Mouse (Mus musculus): ENCODE data around the gene Tatdn3. TPM values are rescaled to one million over a fixed set of nuclear protein-coding genes. Genes with fewer than 3 reads are reported as not detected.

The Tatdn3 gene
- polyA plus RNA-seq, 1 experiment from 2014 or later = 13.8 TPM

DNA sequence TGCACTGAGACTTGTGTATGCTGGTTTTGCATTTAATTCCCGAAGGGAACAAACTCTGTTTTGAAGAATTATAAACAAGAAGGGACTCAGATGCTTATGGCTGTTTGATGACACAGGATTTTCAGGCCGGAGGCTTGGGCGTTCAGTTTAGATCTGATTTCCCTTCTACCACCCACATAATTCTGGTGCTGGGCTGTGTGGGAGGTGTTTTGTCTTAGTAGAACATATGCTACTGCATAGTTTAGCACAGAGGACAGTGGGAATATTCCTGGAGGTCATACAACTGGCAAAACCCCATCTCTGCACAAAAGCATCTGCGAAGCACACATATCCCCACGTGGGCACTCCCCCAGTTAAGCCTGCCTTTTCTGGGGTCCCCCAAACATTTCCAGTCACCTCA, 30.8 kb upstream of the Tatdn3 start:
- 84% methylated on average over 5 of the region's 5 CpGs for WGBS
- no peak overlapping the region for H3K27ac ChIP-seq
- H3K4me2 ChIP-seq (replicated peaks) = no peak overlapping the region
- H3K27me3 ChIP-seq (replicated peaks) = peaks cover 17% of the 10 kb centered on the region
- no peak overlapping the region for H3K4me3 ChIP-seq
- no peaks in the 10 kb centered on the region for H3K9me3 ChIP-seq
- no peak overlapping the region for H3K9ac ChIP-seq
- no peak for ATAC-seq (ENCODE audit: low FRiP score, low read depth)
- H3K4me1 ChIP-seq = no peaks in the 10 kb centered on the region; the same call in 1 of the 2 replicates
- H3K36me3 ChIP-seq = no peaks in the 10 kb centered on the region

DNA sequence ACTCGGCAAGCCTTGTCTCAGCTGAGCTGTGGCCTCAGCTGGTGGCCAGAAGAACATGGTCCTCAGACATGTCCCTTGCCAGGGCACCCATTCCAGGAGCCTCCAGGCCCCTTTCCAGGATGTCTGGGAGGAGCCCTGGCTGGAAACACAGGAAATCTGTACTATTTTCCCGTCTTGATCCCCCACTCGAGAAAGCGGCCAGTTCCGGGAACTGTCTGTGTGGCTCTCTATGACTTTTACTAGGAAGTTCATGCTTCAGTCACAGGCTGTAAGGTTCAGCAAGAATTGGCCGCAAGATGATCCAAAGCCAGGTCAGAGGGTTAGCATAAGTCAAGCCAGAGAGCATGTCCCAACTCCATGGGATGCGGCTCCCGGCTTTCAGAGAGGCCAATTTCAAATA, 29.3 kb upstream of the Tatdn3 start:
- no peak overlapping the region for H3K27ac ChIP-seq
- peaks cover 5% of the 10 kb centered on the region for H3K27me3 ChIP-seq (replicated peaks)
- H3K36me3 ChIP-seq = no peaks in the 10 kb centered on the region
- H3K4me2 ChIP-seq (replicated peaks) = no peak overlapping the region
- H3K9ac ChIP-seq = no peak overlapping the region
- H3K4me3 ChIP-seq = no peak overlapping the region
- ATAC-seq (ENCODE audit: low FRiP score, low read depth) = no peak
- H3K4me1 ChIP-seq = no peaks in the 10 kb centered on the region
- no peaks in the 10 kb centered on the region for H3K9me3 ChIP-seq
- WGBS = 85% methylated on average over 8 of the region's 8 CpGs

DNA sequence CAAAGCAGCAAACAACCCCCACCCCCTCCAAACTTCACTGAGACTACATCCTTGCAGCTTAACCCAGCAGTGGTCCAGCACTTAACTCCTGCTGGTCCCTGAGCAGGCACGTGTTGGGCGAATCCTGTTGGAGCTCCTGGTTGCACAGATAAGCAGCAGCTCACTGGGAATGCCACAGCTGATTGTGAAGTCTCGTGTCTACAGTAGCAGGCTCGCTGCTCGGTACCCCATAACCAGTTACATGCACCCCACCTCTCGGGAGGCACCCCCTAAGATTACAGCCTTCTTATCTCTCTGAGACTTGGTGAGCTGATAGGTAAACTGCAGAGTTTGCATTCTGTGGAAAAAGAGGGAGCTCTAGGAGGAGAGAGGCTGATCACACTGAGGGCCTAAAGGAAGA, 26.6 kb upstream of the Tatdn3 start:
- Histone ChIP-seq H3K27me3 (replicated peaks) (no peaks in the 10 kb centered on the region), H3K4me2 (replicated peaks) (no peak overlapping the region)
- no peak for ATAC-seq (ENCODE audit: low FRiP score, low read depth)

DNA sequence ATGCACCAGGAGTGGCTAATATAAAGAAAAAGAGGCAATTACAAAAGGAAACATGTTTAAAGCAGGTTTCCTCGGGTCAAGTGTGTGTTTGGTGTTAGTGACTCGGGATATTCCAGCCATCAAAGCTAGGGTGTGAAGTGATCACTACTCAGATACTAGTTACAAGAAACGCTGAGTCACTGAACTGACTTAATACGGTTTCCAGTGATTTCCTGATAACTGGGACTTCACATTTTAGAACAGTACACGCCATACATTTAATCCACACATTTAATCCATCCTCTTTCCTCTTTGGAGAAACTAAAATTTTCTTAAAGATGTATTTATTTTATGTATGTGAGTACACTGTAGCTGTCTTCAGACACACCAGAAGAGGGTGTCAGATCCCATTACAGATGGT, 25.2 kb upstream of the Tatdn3 start:
- H3K4me1 ChIP-seq = no peaks in the 10 kb centered on the region
- 85% methylated on average over 5 of the region's 5 CpGs for WGBS
- no peak overlapping the region for H3K27ac ChIP-seq
- H3K9me3 ChIP-seq = no peaks in the 10 kb centered on the region
- H3K27me3 ChIP-seq (replicated peaks) = no peaks in the 10 kb centered on the region
- peaks cover 5% of the 10 kb centered on the region; the same call in 1 of the 2 replicates for H3K36me3 ChIP-seq
- no peak overlapping the region for H3K9ac ChIP-seq
- no peak overlapping the region for H3K4me2 ChIP-seq (replicated peaks)
- H3K4me3 ChIP-seq = no peak overlapping the region
- ATAC-seq (ENCODE audit: low FRiP score, low read depth) = no peak

More for the DNA sequence above, 26.6 kb upstream of the Tatdn3 start:
- no peaks in the 10 kb centered on the region for H3K4me1 ChIP-seq
- H3K9ac ChIP-seq = no peak overlapping the region
- no peaks in the 10 kb centered on the region for H3K9me3 ChIP-seq
- no peak overlapping the region for H3K27ac ChIP-seq
- 82% methylated on average over 6 of the region's 6 CpGs for WGBS
- peaks cover 5% of the 10 kb centered on the region; the same call in 1 of the 2 replicates for H3K36me3 ChIP-seq
- H3K4me3 ChIP-seq = no peak overlapping the region

DNA sequence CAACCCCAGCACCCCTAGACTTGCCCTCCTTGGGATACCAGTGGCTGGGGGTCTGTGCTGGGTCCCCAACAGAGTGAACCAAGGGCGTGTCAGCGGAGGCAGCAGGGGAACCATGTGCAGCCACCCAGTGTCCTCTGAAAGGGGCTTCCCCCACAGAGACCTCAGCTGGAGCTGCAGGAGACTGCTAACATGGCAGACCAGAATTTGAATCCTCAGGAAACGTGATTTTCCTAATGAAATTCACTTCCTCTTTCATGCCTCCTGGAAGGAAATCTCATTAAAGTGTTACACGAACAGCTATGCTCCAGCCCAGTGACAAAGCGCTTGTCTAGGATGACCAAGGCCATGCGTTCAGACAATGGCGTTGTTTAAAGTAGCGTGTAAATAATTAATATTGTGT, 24.2 kb upstream of the Tatdn3 start:
- Histone ChIP-seq H3K36me3 (peaks cover 14% of the 10 kb centered on the region), H3K4me3 (no peak overlapping the region), H3K4me2 (replicated peaks) (no peak overlapping the region), H3K9ac (no peak overlapping the region), H3K27ac (no peak overlapping the region), H3K9me3 (no peaks in the 10 kb centered on the region), H3K27me3 (replicated peaks) (no peaks in the 10 kb centered on the region), H3K4me1 (no peaks in the 10 kb centered on the region)
- WGBS = 86% methylated on average over 8 of the region's 8 CpGs
- no peak for ATAC-seq (ENCODE audit: low FRiP score, low read depth)

DNA sequence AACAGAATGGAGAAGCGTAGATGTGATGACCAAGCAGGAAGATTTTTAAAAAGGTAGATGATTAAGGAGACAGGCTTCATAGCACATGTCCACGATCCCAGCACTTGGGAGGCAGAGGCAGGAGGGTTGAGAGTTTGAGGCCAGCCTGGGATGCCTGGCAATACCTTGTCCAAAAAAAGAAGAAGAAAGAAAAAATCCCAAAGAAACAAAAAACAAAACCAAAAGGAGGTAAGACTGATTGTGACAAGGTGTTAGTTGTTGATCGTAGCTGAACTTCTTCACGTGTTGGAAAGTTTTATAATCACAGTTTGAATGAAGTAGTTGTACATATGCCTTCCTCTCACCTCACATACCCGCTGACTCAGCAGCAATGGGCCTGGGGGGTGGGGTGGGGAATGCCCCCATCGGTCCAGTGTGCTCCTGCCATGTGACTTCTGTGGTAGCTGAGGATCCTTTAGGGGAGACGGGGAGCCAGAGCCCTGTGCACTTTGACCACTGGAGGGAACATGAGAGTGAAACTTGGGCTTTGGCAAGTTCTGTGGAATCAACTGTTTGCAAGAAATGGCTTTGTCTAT, 23.7 kb upstream of the Tatdn3 start:
- Histone ChIP-seq H3K36me3 (peaks cover 20% of the 10 kb centered on the region), H3K27me3 (replicated peaks) (no peaks in the 10 kb centered on the region)
- ATAC-seq (ENCODE audit: low FRiP score, low read depth) = no peak

DNA sequence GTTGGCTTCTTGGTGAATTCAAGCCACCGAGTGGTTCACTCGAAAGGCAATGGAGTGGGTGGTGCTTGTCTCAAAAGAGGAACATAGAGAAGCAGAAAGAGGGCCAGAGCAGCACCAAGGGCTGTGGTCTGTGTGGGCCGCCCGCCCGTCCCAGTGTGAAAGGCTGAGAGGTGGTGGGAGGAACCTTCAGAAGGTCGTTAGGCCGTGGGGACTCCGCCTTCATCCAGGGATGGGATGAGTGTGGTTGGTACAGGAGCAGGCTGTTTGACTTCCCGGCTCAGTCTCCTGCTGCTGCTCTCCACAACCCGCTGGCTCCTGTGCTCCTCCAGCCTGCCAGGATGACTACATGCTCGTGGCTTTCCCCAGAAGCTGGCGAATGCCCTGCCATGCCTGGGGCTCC, 22.9 kb upstream of the Tatdn3 start:
- Histone ChIP-seq H3K9ac (no peak overlapping the region), H3K27me3 (replicated peaks) (no peaks in the 10 kb centered on the region), H3K36me3 (peaks cover 21% of the 10 kb centered on the region), H3K4me3 (no peak overlapping the region), H3K27ac (no peak overlapping the region), H3K4me1 (no peaks in the 10 kb centered on the region), H3K9me3 (no peaks in the 10 kb centered on the region), H3K4me2 (replicated peaks) (no peak overlapping the region)
- no peak for ATAC-seq (ENCODE audit: low FRiP score, low read depth)
- WGBS = 75% methylated on average over 12 of the region's 12 CpGs

More for the DNA sequence above, 23.7 kb upstream of the Tatdn3 start:
- 91% methylated on average over 7 of the region's 7 CpGs for WGBS
- Histone ChIP-seq H3K9me3 (no peaks in the 10 kb centered on the region), H3K4me1 (no peaks in the 10 kb centered on the region), H3K9ac (no peak overlapping the region), H3K4me3 (no peak overlapping the region), H3K4me2 (replicated peaks) (no peak overlapping the region), H3K27ac (no peak overlapping the region)

DNA sequence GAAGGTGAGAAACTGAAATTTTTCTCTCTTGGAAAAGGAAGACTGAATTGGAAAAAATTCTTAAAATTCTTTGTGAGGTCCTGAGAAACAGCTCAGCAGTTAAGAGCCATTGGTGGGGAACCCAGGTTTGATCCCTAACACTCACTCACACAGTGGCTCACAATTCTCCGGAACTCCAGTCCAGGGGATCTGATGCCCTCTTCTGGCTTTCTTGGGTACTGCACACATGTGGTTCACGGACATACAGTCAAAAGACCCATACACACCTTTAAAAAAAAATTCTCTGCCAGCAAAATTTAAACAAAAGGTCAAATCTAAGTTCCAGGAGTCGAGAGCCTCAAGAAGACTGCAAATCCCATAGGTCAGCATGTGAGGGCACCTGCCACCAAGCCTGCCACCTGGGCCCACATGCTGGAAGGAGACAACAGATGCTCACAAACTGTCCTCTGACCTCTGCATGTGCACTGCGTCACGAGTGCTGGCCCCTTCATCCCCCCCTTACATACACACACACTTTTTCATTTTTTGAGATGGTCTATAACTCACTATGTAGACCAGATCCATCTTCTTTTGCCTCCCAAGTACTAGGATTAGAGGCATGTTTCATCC, 22.3 kb upstream of the Tatdn3 start:
- WGBS = 67% methylated on average over 5 of the region's 5 CpGs
- Histone ChIP-seq H3K4me1 (no peaks in the 10 kb centered on the region), H3K4me3 (no peak overlapping the region), H3K27me3 (replicated peaks) (no peaks in the 10 kb centered on the region), H3K9me3 (no peaks in the 10 kb centered on the region), H3K9ac (no peak overlapping the region), H3K36me3 (peaks cover 26% of the 10 kb centered on the region), H3K27ac (no peak overlapping the region), H3K4me2 (replicated peaks) (no peak overlapping the region)
- no peak for ATAC-seq (ENCODE audit: low FRiP score, low read depth)

DNA sequence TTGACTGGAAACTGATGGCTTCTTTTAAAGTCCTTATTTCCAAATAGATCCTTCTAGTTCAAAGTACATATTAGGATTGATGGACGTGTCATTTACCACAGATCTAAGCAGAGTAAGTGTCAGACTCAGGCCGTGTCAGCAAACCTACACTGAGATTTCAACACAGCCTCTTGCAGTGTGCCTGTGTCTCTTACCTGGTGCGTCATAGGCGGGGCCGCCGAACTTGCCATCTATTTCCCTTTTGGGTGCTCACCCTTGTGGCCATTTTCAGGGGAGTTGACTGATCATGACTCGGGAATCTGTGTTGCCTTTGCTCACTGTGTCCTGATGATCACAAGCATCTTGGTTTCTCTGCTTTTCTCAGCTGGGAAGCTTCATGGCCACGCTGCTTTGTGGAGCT, 20.5 kb upstream of the Tatdn3 start:
- H3K4me3 ChIP-seq = no peak overlapping the region
- no peak overlapping the region for H3K4me2 ChIP-seq (replicated peaks)
- WGBS = 97% methylated on average over 8 of the region's 8 CpGs
- no peaks in the 10 kb centered on the region for H3K4me1 ChIP-seq
- H3K27ac ChIP-seq = no peak overlapping the region
- ATAC-seq (ENCODE audit: low FRiP score, low read depth) = no peak
- no peaks in the 10 kb centered on the region for H3K27me3 ChIP-seq (replicated peaks)
- no peaks in the 10 kb centered on the region for H3K9me3 ChIP-seq
- H3K36me3 ChIP-seq = peaks cover 31% of the 10 kb centered on the region
- no peak overlapping the region for H3K9ac ChIP-seq

DNA sequence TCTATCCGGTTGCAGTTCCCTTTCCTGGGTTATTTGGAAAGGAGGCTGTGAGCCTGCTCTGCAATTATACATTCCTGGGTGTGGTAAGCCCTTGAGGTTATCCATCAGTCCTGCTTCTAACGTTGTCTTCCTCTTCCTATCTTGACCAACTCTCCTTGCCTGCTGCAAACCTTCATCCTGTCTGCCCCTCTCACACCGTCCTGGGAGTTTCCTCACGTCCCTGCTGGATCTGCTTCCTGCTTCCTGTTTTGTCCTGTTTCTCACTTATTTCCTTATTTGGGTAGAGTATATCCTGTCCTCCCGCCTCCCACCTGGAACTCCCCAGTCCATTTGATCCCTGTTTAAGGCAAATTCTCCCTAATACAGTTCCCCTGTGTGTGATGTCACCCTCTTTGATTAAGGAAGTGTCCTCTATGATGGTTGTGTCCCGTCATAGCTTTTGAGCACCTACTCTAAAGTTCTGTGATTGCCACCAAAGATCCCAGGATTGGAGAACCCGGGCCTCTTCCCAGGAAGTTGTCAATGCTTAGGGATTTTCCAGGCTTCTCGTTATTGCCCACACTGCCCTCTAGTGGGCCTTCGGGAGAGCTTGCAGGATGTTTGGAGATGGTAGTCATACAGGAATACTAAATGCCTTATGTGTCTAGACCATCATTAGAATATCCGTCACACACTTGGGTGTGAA, 12.6 kb upstream of the Tatdn3 start:
- Histone ChIP-seq H3K27me3 (replicated peaks) (no peaks in the 10 kb centered on the region), H3K9me3 (no peaks in the 10 kb centered on the region), H3K4me3 (no peak overlapping the region), H3K4me2 (replicated peaks) (no peak overlapping the region), H3K9ac (no peak overlapping the region), H3K4me1 (no peaks in the 10 kb centered on the region), H3K27ac (no peak overlapping the region), H3K36me3 (peaks cover 58% of the 10 kb centered on the region)
- ATAC-seq (ENCODE audit: low FRiP score, low read depth) = no peak
- WGBS = 78% methylated on average over 10 of the region's 10 CpGs

DNA sequence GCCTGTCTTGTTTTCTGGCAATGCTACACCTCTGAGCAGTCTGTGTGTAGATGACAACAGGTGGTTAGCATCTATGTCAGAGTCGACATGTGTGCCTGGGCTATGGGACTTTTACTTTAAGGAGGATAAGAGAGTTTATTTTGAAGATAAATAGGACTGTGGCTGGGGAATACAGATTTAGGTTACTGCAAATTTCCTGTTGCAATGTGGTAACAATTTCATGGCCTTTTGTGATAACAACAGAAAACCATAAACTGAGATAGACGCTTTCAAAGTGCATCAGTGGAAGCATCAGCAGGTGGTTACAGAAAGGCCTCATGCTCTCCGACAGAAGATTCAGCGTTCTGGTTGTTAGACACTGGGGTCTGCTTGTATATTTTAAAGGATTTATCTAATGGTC, 10.8 kb upstream of the Tatdn3 start:
- Histone ChIP-seq H3K9me3 (no peaks in the 10 kb centered on the region), H3K36me3 (peaks cover 66% of the 10 kb centered on the region), H3K9ac (no peak overlapping the region), H3K27me3 (replicated peaks) (no peaks in the 10 kb centered on the region), H3K4me1 (no peaks in the 10 kb centered on the region), H3K4me3 (no peak overlapping the region), H3K4me2 (replicated peaks) (no peak overlapping the region), H3K27ac (no peak overlapping the region)
- WGBS = 89% methylated on average over 4 of the region's 4 CpGs
- no peak for ATAC-seq (ENCODE audit: low FRiP score, low read depth)

DNA sequence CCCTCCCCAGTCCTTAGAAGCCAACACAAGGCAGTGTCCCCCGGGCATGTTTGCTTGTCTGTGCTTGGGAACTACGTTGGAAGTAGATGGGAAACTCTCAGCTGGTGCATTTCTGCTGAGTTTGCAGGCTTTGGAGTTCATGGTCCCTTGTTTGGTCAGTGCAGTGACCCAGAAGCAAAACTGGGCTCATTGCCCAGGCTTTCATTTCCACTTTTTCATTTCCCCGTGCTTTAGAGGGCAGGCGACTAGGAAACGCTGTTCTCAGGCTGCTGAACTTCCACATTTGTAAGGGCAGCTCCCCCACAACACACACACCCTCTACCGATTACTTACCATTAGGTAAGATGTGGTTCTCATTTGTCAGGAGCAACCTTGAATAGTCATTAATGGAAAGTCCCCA, 10.3 kb upstream of the Tatdn3 start:
- H3K36me3 ChIP-seq = peaks cover 67% of the 10 kb centered on the region
- no peak overlapping the region for H3K27ac ChIP-seq
- H3K4me3 ChIP-seq = no peak overlapping the region
- no peaks in the 10 kb centered on the region for H3K27me3 ChIP-seq (replicated peaks)
- WGBS = 87% methylated on average over 6 of the region's 6 CpGs
- no peaks in the 10 kb centered on the region for H3K9me3 ChIP-seq
- no peaks in the 10 kb centered on the region for H3K4me1 ChIP-seq
- H3K9ac ChIP-seq = no peak overlapping the region
- H3K4me2 ChIP-seq (replicated peaks) = no peak overlapping the region
- ATAC-seq (ENCODE audit: low FRiP score, low read depth) = no peak

All from neural tube, embryonic 12.5 days (tissue).